Mouse (Mus musculus): Measurements from ENCODE around the gene Zfp668.

DNA sequence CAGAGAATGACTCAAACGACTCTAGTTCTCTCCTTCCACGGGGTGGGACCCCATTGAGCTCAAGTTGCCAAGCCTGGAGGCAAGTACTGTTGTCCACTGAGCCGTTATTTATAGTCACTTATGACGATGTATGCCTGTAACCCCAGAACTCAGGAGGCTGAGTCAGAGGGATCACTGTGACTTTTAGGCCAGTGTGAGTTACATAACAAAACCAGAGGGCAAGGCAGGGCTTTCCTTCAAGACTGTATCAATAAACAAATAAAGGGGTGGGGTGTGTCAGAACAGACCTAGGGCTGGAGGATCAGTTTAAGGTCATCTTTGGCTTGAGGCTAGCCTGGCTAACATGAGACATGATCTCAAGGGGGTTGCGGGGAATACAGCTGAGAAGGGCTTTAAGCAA lies 25.7 kb downstream of the Zfp668 start:
- TF ChIP-seq GATA1 (IDR thresholded peaks at IDR 0.05; ENCODE audit: borderline replicate concordance, low read length) (no peak), FLI1 (IDR thresholded peaks at IDR 0.05; ENCODE audit: low read length) (no peak)
